Mouse (Mus musculus): Measurements from ENCODE around the gene Zfp12. TPM values are rescaled to one million over a fixed set of nuclear protein-coding genes. Genes with fewer than 3 reads are reported as not detected.

Zfp12 gene
- polyA plus RNA-seq, 1 experiment from 2014 or later: 2.1 TPM

- H3K9ac ChIP-seq (ENCODE audit: low read depth, low read length): no peak overlapping the region
- peaks cover 47% of the 10 kb centered on the region for H3K27me3 ChIP-seq (replicated peaks; ENCODE audit: control insufficient read depth, insufficient read depth, low read length)
- peaks cover 26% of the 10 kb centered on the region for H3K36me3 ChIP-seq (ENCODE audit: control insufficient read depth, insufficient read depth)
- no peaks in the 10 kb centered on the region for H3K4me1 ChIP-seq (replicated peaks; ENCODE audit: control insufficient read depth, insufficient read depth, low read length)
- H3K4me2 ChIP-seq (replicated peaks; ENCODE audit: low read depth): no peak overlapping the region
- ATAC-seq: no peak
- no peak overlapping the region for H3K27ac ChIP-seq (ENCODE audit: low read depth, low read length)
- 90% methylated on average over 5 of the region's 5 CpGs for WGBS
- peaks cover 6% of the 10 kb centered on the region; the same call in 1 of the 2 replicates for H3K9me3 ChIP-seq (ENCODE audit: control insufficient read depth)
- H3K4me3 ChIP-seq (ENCODE audit: low read depth, low read length): no peak overlapping the region
- no peak for TF ChIP-seq CTCF (IDR thresholded peaks at IDR 0.05; ENCODE audit: low read depth)
These were observed 20.8 kb downstream of the Zfp12 start for GRCm38 (mm10) chr5:143255802-143256201.

GRCm38 (mm10) chr5:143261636-143262035 is 26.7 kb downstream of the Zfp12 start:
- Histone ChIP-seq H3K4me1 (replicated peaks; ENCODE audit: control insufficient read depth, insufficient read depth, low read length) (no peaks in the 10 kb centered on the region), H3K36me3 (ENCODE audit: control insufficient read depth, insufficient read depth) (peaks cover 27% of the 10 kb centered on the region; the same call in 1 of the 2 replicates), H3K4me3 (ENCODE audit: low read depth, low read length) (no peak overlapping the region), H3K9ac (ENCODE audit: low read depth, low read length) (no peak overlapping the region), H3K4me2 (replicated peaks; ENCODE audit: low read depth) (no peak overlapping the region), H3K27ac (ENCODE audit: low read depth, low read length) (no peak overlapping the region), H3K9me3 (ENCODE audit: control insufficient read depth) (no peaks in the 10 kb centered on the region), H3K27me3 (replicated peaks; ENCODE audit: control insufficient read depth, insufficient read depth, low read length) (no peaks in the 10 kb centered on the region)
- 92% methylated on average over 8 of the region's 8 CpGs for WGBS
- TF ChIP-seq CTCF (IDR thresholded peaks at IDR 0.05; ENCODE audit: low read depth): no peak
- ATAC-seq: no peak

GRCm38 (mm10) chr5:143264689-143265088 is 29.7 kb downstream of the Zfp12 start:
- WGBS: 95% methylated on average over 10 of the region's 10 CpGs
- Histone ChIP-seq H3K27me3 (replicated peaks; ENCODE audit: control insufficient read depth, insufficient read depth, low read length) (no peaks in the 10 kb centered on the region), H3K4me2 (replicated peaks; ENCODE audit: low read depth) (no peak overlapping the region), H3K36me3 (ENCODE audit: control insufficient read depth, insufficient read depth) (peaks cover 19% of the 10 kb centered on the region; the same call in 1 of the 2 replicates), H3K9ac (ENCODE audit: low read depth, low read length) (no peak overlapping the region), H3K27ac (ENCODE audit: low read depth, low read length) (no peak overlapping the region; the same call in 1 of the 2 replicates), H3K4me3 (ENCODE audit: low read depth, low read length) (no peak overlapping the region), H3K4me1 (replicated peaks; ENCODE audit: control insufficient read depth, insufficient read depth, low read length) (no peaks in the 10 kb centered on the region), H3K9me3 (ENCODE audit: control insufficient read depth) (no peaks in the 10 kb centered on the region)
- TF ChIP-seq CTCF (IDR thresholded peaks at IDR 0.05; ENCODE audit: low read depth): no peak
- ATAC-seq: no peak

- no peak for TF ChIP-seq CTCF (IDR thresholded peaks at IDR 0.05; ENCODE audit: low read depth)
- H3K4me3 ChIP-seq (ENCODE audit: low read depth, low read length): no peak overlapping the region
- no peak overlapping the region for H3K9ac ChIP-seq (ENCODE audit: low read depth, low read length)
- no peak for ATAC-seq
- no peaks in the 10 kb centered on the region for H3K27me3 ChIP-seq (replicated peaks; ENCODE audit: control insufficient read depth, insufficient read depth, low read length)
- 0 out of 2 replicates have a peak, but pooled peaks cover 3% of the 10 kb centered on the region for H3K4me1 ChIP-seq (replicated peaks; ENCODE audit: control insufficient read depth, insufficient read depth, low read length)
- WGBS: 50% methylated on average over 1 of the region's 1 CpGs
- H3K4me2 ChIP-seq (replicated peaks; ENCODE audit: low read depth): no peak overlapping the region
- no peaks in the 10 kb centered on the region for H3K9me3 ChIP-seq (ENCODE audit: control insufficient read depth)
- H3K27ac ChIP-seq (ENCODE audit: low read depth, low read length): no peak overlapping the region
- peaks cover 17% of the 10 kb centered on the region; the same call in 1 of the 2 replicates for H3K36me3 ChIP-seq (ENCODE audit: control insufficient read depth, insufficient read depth)
These were observed 30.4 kb downstream of the Zfp12 start for GRCm38 (mm10) chr5:143265409-143265808.

- TF ChIP-seq CTCF (IDR thresholded peaks at IDR 0.05; ENCODE audit: low read depth): no peak
- WGBS: 87% methylated on average over 6 of the region's 6 CpGs
- H3K27me3 ChIP-seq (replicated peaks; ENCODE audit: control insufficient read depth, insufficient read depth, low read length): no peaks in the 10 kb centered on the region
- 0 out of 2 replicates have a peak, but pooled peaks cover 3% of the 10 kb centered on the region for H3K4me1 ChIP-seq (replicated peaks; ENCODE audit: control insufficient read depth, insufficient read depth, low read length)
- H3K9me3 ChIP-seq (ENCODE audit: control insufficient read depth): no peaks in the 10 kb centered on the region
- peaks cover 14% of the 10 kb centered on the region; the same call in 1 of the 2 replicates for H3K36me3 ChIP-seq (ENCODE audit: control insufficient read depth, insufficient read depth)
- no peak overlapping the region for H3K4me2 ChIP-seq (replicated peaks; ENCODE audit: low read depth)
- H3K9ac ChIP-seq (ENCODE audit: low read depth, low read length): no peak overlapping the region
- no peak for ATAC-seq
- no peak overlapping the region for H3K27ac ChIP-seq (ENCODE audit: low read depth, low read length)
- no peak overlapping the region for H3K4me3 ChIP-seq (ENCODE audit: low read depth, low read length)
These were observed 31.8 kb downstream of the Zfp12 start for GRCm38 (mm10) chr5:143266794-143267193.

GRCm38 (mm10) chr5:143268985-143269362 is 34.0 kb downstream of the Zfp12 start:
- peak overlapping the region; percentile 94 for H3K4me3 ChIP-seq (ENCODE audit: low read depth, low read length)
- ATAC-seq: no peak
- H3K4me1 ChIP-seq (replicated peaks; ENCODE audit: control insufficient read depth, insufficient read depth, low read length): 0 out of 2 replicates have a peak, but pooled peaks cover 3% of the 10 kb centered on the region
- no peak for TF ChIP-seq CTCF (IDR thresholded peaks at IDR 0.05; ENCODE audit: low read depth)
- H3K27ac ChIP-seq (ENCODE audit: low read depth, low read length): no peak overlapping the region
- H3K9me3 ChIP-seq (ENCODE audit: control insufficient read depth): no peaks in the 10 kb centered on the region
- no peaks in the 10 kb centered on the region for H3K27me3 ChIP-seq (replicated peaks; ENCODE audit: control insufficient read depth, insufficient read depth, low read length)
- peak overlapping the region; percentile 98 for H3K4me2 ChIP-seq (replicated peaks; ENCODE audit: low read depth)
- no peak overlapping the region for H3K9ac ChIP-seq (ENCODE audit: low read depth, low read length)
- H3K36me3 ChIP-seq (ENCODE audit: control insufficient read depth, insufficient read depth): no peaks in the 10 kb centered on the region; the same call in 1 of the 2 replicates
- 34% methylated on average over 8 of the region's 8 CpGs for WGBS
